Mouse (Mus musculus) forebrain, embryonic 15.5 days (tissue): Measurements from ENCODE around the gene Bag3. TPM values are rescaled to one million over a fixed set of nuclear protein-coding genes. Genes with fewer than 3 reads are reported as not detected.

Experiments
- ATAC-seq: fragments of 200-750 bp; cut with Nextera tagmentation; replicated peaks from 2 replicates; pipeline ENCODE4 v1.8.0; 2017; ENCODE audit warnings: mild to moderate bottlenecking, moderate TSS enrichment, moderate library complexity
- H3K27ac ChIP-seq: fragments of 300-500 bp; sonication (generic); replicated peaks from 2 replicates; pipeline ENCODE4 v1.5.1; 2015; ENCODE audit warnings: mild to moderate bottlenecking, inconsistent platforms
- H3K27me3 ChIP-seq: fragments of 300-500 bp; sonication (generic); 2 replicates; pipeline ENCODE4 v1.6.1; 2015; ENCODE audit warnings: inconsistent platforms
- H3K36me3 ChIP-seq: fragments of 300-500 bp; sonication (generic); 2 replicates; pipeline ENCODE4 v1.6.1; 2015; ENCODE audit warnings: mild to moderate bottlenecking, inconsistent platforms
- H3K4me1 ChIP-seq: fragments of 300-500 bp; sonication (generic); 2 replicates; pipeline ENCODE4 v1.6.1; 2015; ENCODE audit warnings: inconsistent platforms
- H3K4me2 ChIP-seq: fragments of 300-500 bp; sonication (generic); replicated peaks from 2 replicates; pipeline ENCODE4 v1.6.1; 2015; ENCODE audit warnings: mild to moderate bottlenecking, inconsistent platforms
- H3K4me3 ChIP-seq: fragments of 300-500 bp; sonication (generic); 2 replicates; pipeline ENCODE4 v1.5.1; 2015; ENCODE audit warnings: mild to moderate bottlenecking, inconsistent platforms
- H3K9ac ChIP-seq: fragments of 300-500 bp; sonication (generic); replicated peaks from 2 replicates; pipeline ENCODE4 v1.6.1; 2015; ENCODE audit warnings: mild to moderate bottlenecking, inconsistent platforms
- H3K9me3 ChIP-seq: fragments of 300-500 bp; sonication (generic); 2 replicates; pipeline ENCODE4 v1.6.1; 2016; ENCODE audit warnings: inconsistent platforms
- WGBS: fragments of 180-500 bp; shearing (Covaris S2); methylation state at CpG from one replicate; pipeline ENCODE4 v1.1.7; 2015; ENCODE audit warnings: mixed read lengths; 5-methylcytosine and 5-hydroxymethylcytosine counted together
- microRNA-seq: library from miRNA; unstranded; fragments of <30 nt; microRNA quantifications from one replicate; pipeline ENCODE4, GENCODE M21; 2016
- polyA plus RNA-seq: library from polyadenylated mRNA; unstranded; fragments of >200 nt; fragmentation: Nextera tagmentation; extraction: Ambion mirVana; gene quantifications from 2 replicates; pipeline ENCODE4 v1.2.1, GENCODE M21; 2015

Bag3 gene
- polyA plus RNA-seq, 1 experiment from 2014 or later, result 1.4 TPM

DNA sequence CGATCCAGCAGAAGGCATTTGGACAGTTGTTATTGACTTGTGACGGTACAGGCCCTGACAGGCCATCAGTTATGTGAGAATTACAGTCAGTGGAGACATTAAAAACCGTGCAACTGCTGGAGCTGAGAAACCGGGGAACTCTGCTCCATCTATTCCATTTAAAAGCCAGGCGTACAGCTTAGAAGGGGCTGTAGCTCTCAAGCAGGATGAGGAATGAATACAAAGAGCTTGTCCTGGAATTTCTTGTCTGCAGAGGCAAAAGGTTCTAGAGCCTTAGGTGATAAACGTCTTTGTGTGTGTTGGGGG lies 69.5 kb downstream of the Bag3 start:
- Histone ChIP-seq H3K9ac (peak overlapping the region; percentile 20; the same call in 1 of the 2 replicates), H3K4me2 (peak overlapping the region; percentile 46), H3K36me3 (no peaks in the 10 kb centered on the region), H3K9me3 (no peaks in the 10 kb centered on the region), H3K27me3 (no peaks in the 10 kb centered on the region), H3K27ac (peak overlapping the region; percentile 78), H3K4me3 (peak overlapping the region; percentile 24), H3K4me1 (peaks cover 21% of the 10 kb centered on the region)
- 5% methylated on average over 6 of the region's 6 CpGs for WGBS
- no peak for ATAC-seq

DNA sequence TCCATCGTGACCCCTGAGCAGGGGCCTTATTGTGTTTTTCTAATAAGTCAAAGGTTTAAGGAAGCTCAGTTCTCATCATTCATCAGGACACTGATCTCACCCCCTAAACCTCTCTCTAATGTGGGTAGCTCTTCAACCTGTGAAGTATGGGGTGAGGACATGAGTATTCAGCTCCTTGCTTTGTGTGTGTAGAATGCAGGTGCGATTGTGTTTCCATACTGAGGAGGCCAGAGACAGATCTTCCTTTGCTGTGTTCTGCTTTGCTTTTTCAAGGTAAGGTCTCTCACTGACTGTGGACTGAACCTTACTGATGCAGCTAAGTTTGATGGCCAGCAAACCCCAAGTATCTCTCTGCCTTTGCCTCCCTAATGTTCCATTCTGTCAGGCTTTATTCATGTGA lies 72.9 kb downstream of the Bag3 start:
- Histone ChIP-seq H3K9ac (no peak overlapping the region), H3K27ac (no peak overlapping the region), H3K27me3 (no peaks in the 10 kb centered on the region), H3K4me2 (no peak overlapping the region), H3K9me3 (no peaks in the 10 kb centered on the region), H3K36me3 (no peaks in the 10 kb centered on the region), H3K4me3 (no peak overlapping the region), H3K4me1 (peaks cover 20% of the 10 kb centered on the region)
- ATAC-seq, result no peak
- WGBS, result 98% methylated on average over 2 of the region's 2 CpGs

Small RNAs within 50 kb of the gene (microRNA-seq; reads per million reads assigned to microRNA genes)
- not detected for gene Gm24365

Other genes starting within 250 kb of the Bag3 start
- gene BC017158, start 225.4 kb upstream of the Bag3 start, polyA plus RNA-seq, result 13.1 and 14.2 TPM in 2 replicates
- gene Rgs10, start 104.9 kb upstream of the Bag3 start, polyA plus RNA-seq, result 21.9 and 22.2 TPM in 2 replicates
- 31.6 and 35.0 TPM in 2 replicates for gene Tial1, start 61.9 kb upstream of the Bag3 start, polyA plus RNA-seq
- gene Inpp5f, start 87.7 kb downstream of the Bag3 start, polyA plus RNA-seq, result 295 and 316 TPM in 2 replicates
- 61.0 and 61.5 TPM in 2 replicates for gene Mcmbp, start 216.9 kb downstream of the Bag3 start, polyA plus RNA-seq
- 35.8 and 35.9 TPM in 2 replicates for gene Sec23ip, start 221.3 kb downstream of the Bag3 start, polyA plus RNA-seq